In the genomic region with DNA sequence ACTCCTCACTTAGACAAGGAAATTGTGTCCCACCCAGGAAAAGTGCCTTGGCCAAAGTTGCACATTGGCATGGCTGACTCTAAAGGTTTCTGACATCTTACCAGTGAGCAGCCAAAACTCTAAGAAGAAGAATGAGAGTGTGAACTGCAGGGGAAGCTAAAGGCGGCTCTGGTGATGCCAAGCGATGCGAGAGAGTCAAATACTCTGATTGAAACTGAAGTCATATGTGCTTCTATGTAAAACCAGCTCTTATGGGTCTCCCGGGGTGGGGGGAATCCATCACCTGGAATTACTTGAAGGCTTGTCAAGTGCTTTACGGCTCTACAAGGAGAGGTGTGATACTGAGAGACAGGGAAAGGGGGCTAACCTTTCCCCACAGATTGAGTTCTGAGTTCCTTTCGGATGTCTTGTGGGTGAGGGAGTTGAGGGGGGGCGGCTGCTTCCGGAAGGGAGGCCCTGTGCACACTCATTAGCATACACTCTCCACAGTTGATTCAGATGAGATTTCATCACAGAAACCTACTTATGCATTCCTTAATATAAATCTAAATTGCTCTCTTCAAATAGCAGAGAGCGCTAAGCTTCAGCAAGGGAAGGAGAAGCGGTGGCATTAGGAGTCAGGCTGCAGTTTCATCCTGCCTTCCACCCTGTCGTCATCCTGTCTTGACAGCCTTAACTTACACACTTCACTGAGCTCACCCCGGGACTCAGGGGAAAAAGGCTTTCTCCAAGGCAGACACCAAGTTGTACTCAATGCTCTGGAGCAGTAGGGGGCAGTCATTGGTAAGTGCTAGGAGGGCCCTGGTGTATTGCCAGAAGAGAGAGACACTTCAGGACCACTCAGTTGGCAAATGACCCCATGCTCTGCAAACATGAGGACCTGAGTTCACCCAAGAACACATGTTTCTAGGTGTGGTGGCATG, we compare ENCODE assay signal across 8 mouse cellular contexts.
DNase-seq lines count a peak whose midpoint lies in the region; ATAC-seq and TF ChIP-seq lines count a peak whose summit lies in the region.
"Had no signal": no experiment of that assay in that cellular context is flagged by ENCODE, and none has a peak within 500 bp of the region (broad histone marks: within the 10 kb centered on the region; RNA-seq: fewer than 3 reads in every experiment).

No protein-coding gene starts in this region.

- H3K9me3 ChIP-seq in hindbrain, embryonic 10.5 days = no peaks in the 10 kb centered on the region
- no peaks in the 10 kb centered on the region for H3K9me3 ChIP-seq in hindbrain, embryonic 12.5 days (replicated peaks)
- no peaks in the 10 kb centered on the region for H3K9me3 ChIP-seq in forebrain, embryonic 16.5 days (ENCODE audit: control insufficient read depth, low read length)
- H3K9me3 ChIP-seq: limb, embryonic 15.5 days had no signal

- no peak overlapping the region for H3K9ac ChIP-seq in hindbrain, embryonic 12.5 days
- H3K9ac ChIP-seq in forebrain, embryonic 16.5 days (replicated peaks; ENCODE audit: low read depth, low read length) = no peak overlapping the region
- H3K9ac ChIP-seq: limb, embryonic 15.5 days had no signal

- H3K27me3 ChIP-seq in hindbrain, embryonic 10.5 days (ENCODE audit: insufficient read depth, poor library complexity, severe bottlenecking) = no peaks in the 10 kb centered on the region
- no peaks in the 10 kb centered on the region for H3K27me3 ChIP-seq in hindbrain, embryonic 12.5 days
- H3K27me3 ChIP-seq in forebrain, embryonic 16.5 days (replicated peaks; ENCODE audit: control insufficient read depth, insufficient read depth, low read length) = no peaks in the 10 kb centered on the region
- H3K27me3 ChIP-seq in small intestine, adult 2 months (ENCODE audit: control insufficient read depth, insufficient read depth, low read length) = no peaks in the 10 kb centered on the region
- H3K27me3 ChIP-seq: limb, embryonic 15.5 days had no signal

- H3K36me3 ChIP-seq in hindbrain, embryonic 10.5 days = no peaks in the 10 kb centered on the region
- no peaks in the 10 kb centered on the region for H3K36me3 ChIP-seq in hindbrain, embryonic 12.5 days
- H3K36me3 ChIP-seq in forebrain, embryonic 16.5 days (ENCODE audit: control insufficient read depth, insufficient read depth) = no peaks in the 10 kb centered on the region
- H3K36me3 ChIP-seq in small intestine, adult 2 months (ENCODE audit: control insufficient read depth, insufficient read depth, low read length) = peaks cover 1% of the 10 kb centered on the region; the same call in 1 of the 2 replicates
- H3K36me3 ChIP-seq: limb, embryonic 15.5 days had no signal

- no peak overlapping the region for H3K4me2 ChIP-seq in hindbrain, embryonic 12.5 days (replicated peaks)
- no peak overlapping the region for H3K4me2 ChIP-seq in forebrain, embryonic 16.5 days (ENCODE audit: low read length)
- H3K4me2 ChIP-seq: limb, embryonic 15.5 days had no signal

- H3K4me1 ChIP-seq in hindbrain, embryonic 10.5 days (replicated peaks) = peaks cover 44% of the 10 kb centered on the region
- H3K4me1 ChIP-seq in hindbrain, embryonic 12.5 days = peaks cover 18% of the 10 kb centered on the region; the same call in 1 of the 2 replicates
- peaks cover 11% of the 10 kb centered on the region for H3K4me1 ChIP-seq in forebrain, embryonic 16.5 days (replicated peaks; ENCODE audit: control insufficient read depth, insufficient read depth, low read length)
- peaks cover 12% of the 10 kb centered on the region; the same call in 1 of the 2 replicates for H3K4me1 ChIP-seq in small intestine, adult 2 months (ENCODE audit: control insufficient read depth, insufficient read depth, insufficient read length, low read length)

- TF ChIP-seq POLR2A in small intestine, adult 2 months (IDR thresholded peaks at IDR 0.05; ENCODE audit: low read depth, low read length) = no peak

- peak; percentile 29; the same call in 1 of the 2 replicates for TF ChIP-seq CTCF in small intestine, adult 2 months (IDR thresholded peaks at IDR 0.05; ENCODE audit: extremely low read depth, insufficient read length, insufficient replicate concordance, low read depth, low read length)

- H3K4me3 ChIP-seq in hindbrain, embryonic 10.5 days = no peak overlapping the region
- H3K4me3 ChIP-seq in hindbrain, embryonic 12.5 days = no peak overlapping the region
- no peak overlapping the region for H3K4me3 ChIP-seq in forebrain, embryonic 16.5 days (replicated peaks; ENCODE audit: low read length)
- no peak overlapping the region for H3K4me3 ChIP-seq in small intestine, adult 2 months (ENCODE audit: low read depth, low read length)
- H3K4me3 ChIP-seq: limb, embryonic 15.5 days had no signal

- no peak overlapping the region for H3K27ac ChIP-seq in hindbrain, embryonic 10.5 days
- H3K27ac ChIP-seq in hindbrain, embryonic 12.5 days = no peak overlapping the region
- H3K27ac ChIP-seq in forebrain, embryonic 16.5 days (ENCODE audit: low read length) = peak overlapping the region; percentile 45
- H3K27ac ChIP-seq in small intestine, adult 2 months (ENCODE audit: insufficient read depth, low read depth, low read length) = no peak overlapping the region
- H3K27ac ChIP-seq: limb, embryonic 15.5 days had no signal

- DNase-seq in hindbrain, embryonic 10.5 days (ENCODE audit: low spot score) = peak; percentile 19
- peak; percentile 46 to 57 for DNase-seq in right cerebral cortex, postnatal 10 days (ENCODE audit: low spot score in 2 of 2)
- no peak for DNase-seq in right cerebral cortex, adult 18-20 months
- no peak for DNase-seq in frontal cortex, postnatal 36 days (ENCODE audit: low spot score in 2 of 2)

- no peak for ATAC-seq in hindbrain, embryonic 12.5 days (ENCODE audit: low FRiP score)
- peak; percentile 57 for ATAC-seq in forebrain, embryonic 16.5 days

- WGBS in hindbrain, embryonic 10.5 days = 71% methylated on average over 12 of the region's 12 CpGs
- WGBS in hindbrain, embryonic 12.5 days = 71% methylated on average over 12 of the region's 12 CpGs
- 59% methylated on average over 12 of the region's 12 CpGs for WGBS in forebrain, embryonic 16.5 days
- WGBS in small intestine, adult 2 months = 87% methylated on average over 12 of the region's 12 CpGs

Comparison
In these comparisons a context has a peak if more than half of its experiments do, and no peak if none do; other contexts are left out.
1. DNase-seq: peak in hindbrain, embryonic 10.5 days (single experiment) and right cerebral cortex, postnatal 10 days (2 of 2); none in right cerebral cortex, adult 18-20 months (single experiment) and frontal cortex, postnatal 36 days (0 of 2).